Mouse (Mus musculus) liver, postnatal 0 days (tissue): ENCODE measurements around the gene Cblc.

Experiments
- CTCF ChIP-seq: sonication (generic); IDR thresholded peaks from 2 replicates; pipeline ENCODE4 v1.5.1; 2016; ENCODE audit warnings: antibody characterized with exemption, low read depth
- EP300 ChIP-seq: IDR thresholded peaks from 2 replicates; pipeline ENCODE4 v1.6.1; 2016; ENCODE audit warnings: antibody characterized with exemption, low read depth, mild to moderate bottlenecking

DNA sequence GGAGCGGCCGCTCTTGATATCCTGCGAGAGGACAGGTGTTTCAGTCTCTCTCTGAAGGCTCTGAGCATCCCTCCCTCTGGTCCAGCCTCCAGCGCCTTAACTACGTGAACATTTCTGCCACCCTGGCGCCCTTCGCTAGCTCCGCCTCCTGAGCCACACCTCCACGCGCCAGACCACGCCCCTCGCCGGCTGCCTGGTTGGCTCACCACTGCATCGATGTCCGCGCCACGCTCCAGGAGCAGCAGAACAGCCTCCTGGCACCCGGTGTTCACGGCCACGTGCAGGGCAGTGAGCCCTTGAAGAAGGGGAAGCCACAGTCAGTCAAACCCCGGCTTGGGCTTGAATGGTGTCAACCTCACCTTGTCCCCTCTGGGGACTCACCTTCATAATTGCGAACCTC is 14.5 kb upstream of the Cblc start:
- TF ChIP-seq CTCF, result no peak
- TF ChIP-seq EP300, result no peak
